Mouse (Mus musculus): Measurements from ENCODE around the gene Runx2. TPM values are rescaled to one million over a fixed set of nuclear protein-coding genes. Genes with fewer than 3 reads are reported as not detected.

Gene Runx2
- polyA plus RNA-seq, 1 experiment from 2014 or later, result 2.0 TPM

GRCm38 (mm10) chr17:44700326-44700725, 114.3 kb downstream of the Runx2 start:
- no peaks in the 10 kb centered on the region for H3K36me3 ChIP-seq (replicated peaks)
- H3K27me3 ChIP-seq (replicated peaks; ENCODE audit: low read depth, poor library complexity, severe bottlenecking), result no peaks in the 10 kb centered on the region
- H3K27ac ChIP-seq (replicated peaks), result no peak overlapping the region
- no peaks in the 10 kb centered on the region for H3K4me1 ChIP-seq
- DNase-seq (ENCODE audit: low spot score), result no peak
- no peaks in the 10 kb centered on the region for H3K9me3 ChIP-seq
- WGBS, result 85% methylated on average over 1 of the region's 1 CpGs
- no peak overlapping the region for H3K4me3 ChIP-seq

DNA sequence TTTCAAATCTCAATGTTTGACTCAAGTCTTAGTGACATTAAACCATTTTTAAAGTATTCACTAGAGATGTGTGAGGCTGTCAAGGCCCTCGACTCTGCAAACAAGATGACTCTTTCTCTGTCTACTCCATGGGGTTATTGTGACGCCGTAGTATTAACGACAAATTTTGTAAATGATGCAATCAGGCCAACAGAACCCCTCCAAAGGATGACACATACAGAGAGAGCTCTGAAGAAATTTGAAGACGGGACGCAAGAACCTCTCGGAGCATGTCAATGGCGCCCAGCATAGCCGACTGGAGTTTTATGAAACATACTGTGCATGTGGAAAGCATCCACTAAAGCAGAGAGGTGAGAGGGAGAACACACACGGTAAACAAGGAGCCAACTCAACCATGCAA, 117.5 kb downstream of the Runx2 start:
- H3K27me3 ChIP-seq (replicated peaks; ENCODE audit: low read depth, poor library complexity, severe bottlenecking), result no peaks in the 10 kb centered on the region
- H3K4me3 ChIP-seq, result no peak overlapping the region
- DNase-seq (ENCODE audit: low spot score), result no peak
- H3K36me3 ChIP-seq (replicated peaks), result no peaks in the 10 kb centered on the region
- WGBS, result 94% methylated on average over 10 of the region's 10 CpGs
- no peaks in the 10 kb centered on the region for H3K9me3 ChIP-seq
- no peak overlapping the region for H3K27ac ChIP-seq (replicated peaks)
- H3K4me1 ChIP-seq, result no peaks in the 10 kb centered on the region

DNA sequence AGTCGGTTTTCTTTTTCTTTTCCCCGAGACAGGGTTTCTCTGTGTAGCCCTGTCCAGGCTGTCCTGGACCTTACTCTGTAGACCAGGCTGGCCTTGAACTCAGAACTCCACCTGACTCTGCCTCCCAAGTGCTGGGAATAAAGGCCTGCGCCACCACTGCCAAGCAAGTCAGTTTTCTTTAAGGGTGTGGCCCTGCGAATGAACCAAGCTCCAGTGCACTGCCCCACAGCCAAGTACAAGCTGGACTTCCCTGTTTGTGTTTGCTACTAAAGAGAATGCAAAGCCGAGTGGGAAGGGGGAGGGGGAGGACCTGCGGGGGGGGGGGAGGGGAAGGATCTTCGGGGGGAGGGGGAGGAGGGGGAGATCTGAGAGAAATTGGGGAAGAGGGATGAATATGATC, 121.0 kb downstream of the Runx2 start:
- 80% methylated on average over 5 of the region's 7 CpGs for WGBS
- H3K4me3 ChIP-seq, result no peak overlapping the region
- no peaks in the 10 kb centered on the region for H3K9me3 ChIP-seq
- H3K36me3 ChIP-seq (replicated peaks), result no peaks in the 10 kb centered on the region
- no peaks in the 10 kb centered on the region for H3K27me3 ChIP-seq (replicated peaks; ENCODE audit: low read depth, poor library complexity, severe bottlenecking)
- H3K4me1 ChIP-seq, result no peaks in the 10 kb centered on the region
- no peak for DNase-seq (ENCODE audit: low spot score)
- H3K27ac ChIP-seq (replicated peaks), result no peak overlapping the region

DNA sequence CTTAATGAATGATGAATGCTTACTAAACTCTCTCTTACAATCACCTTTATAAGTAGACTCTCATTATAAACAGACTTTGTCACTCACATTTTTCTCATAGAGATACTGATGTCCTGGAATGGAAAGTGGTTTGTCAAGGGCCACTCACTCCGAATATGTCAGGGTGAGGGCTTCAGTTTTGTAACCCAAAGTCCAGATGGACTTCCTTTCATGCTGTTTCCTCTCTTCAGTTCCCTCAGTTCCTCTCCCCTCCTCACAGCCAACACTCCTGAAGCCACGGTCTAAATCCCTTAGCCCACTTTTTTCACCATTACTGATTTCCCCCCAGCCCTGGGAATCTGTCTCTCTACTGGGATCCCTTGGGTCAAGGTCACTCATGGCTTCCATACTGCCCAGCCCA, 123.1 kb downstream of the Runx2 start:
- Histone ChIP-seq H3K27ac (replicated peaks) (no peak overlapping the region), H3K36me3 (replicated peaks) (no peaks in the 10 kb centered on the region), H3K9me3 (no peaks in the 10 kb centered on the region), H3K4me3 (no peak overlapping the region), H3K4me1 (no peaks in the 10 kb centered on the region), H3K27me3 (replicated peaks; ENCODE audit: low read depth, poor library complexity, severe bottlenecking) (no peaks in the 10 kb centered on the region)
- DNase-seq (ENCODE audit: low spot score), result no peak
- WGBS, result 77% methylated on average over 2 of the region's 2 CpGs

- no peak for DNase-seq (ENCODE audit: low spot score)
- H3K27me3 ChIP-seq (replicated peaks; ENCODE audit: low read depth, poor library complexity, severe bottlenecking), result no peaks in the 10 kb centered on the region
- WGBS, result 86% methylated on average over 5 of the region's 5 CpGs
- peaks cover under 1% of the 10 kb centered on the region for H3K4me1 ChIP-seq
- H3K36me3 ChIP-seq (replicated peaks), result no peaks in the 10 kb centered on the region
- no peak overlapping the region for H3K4me3 ChIP-seq
- no peaks in the 10 kb centered on the region for H3K9me3 ChIP-seq
- H3K27ac ChIP-seq (replicated peaks), result no peak overlapping the region
Measured at GRCm38 (mm10) chr17:44690410-44691035, 124.1 kb downstream of the Runx2 start.

DNA sequence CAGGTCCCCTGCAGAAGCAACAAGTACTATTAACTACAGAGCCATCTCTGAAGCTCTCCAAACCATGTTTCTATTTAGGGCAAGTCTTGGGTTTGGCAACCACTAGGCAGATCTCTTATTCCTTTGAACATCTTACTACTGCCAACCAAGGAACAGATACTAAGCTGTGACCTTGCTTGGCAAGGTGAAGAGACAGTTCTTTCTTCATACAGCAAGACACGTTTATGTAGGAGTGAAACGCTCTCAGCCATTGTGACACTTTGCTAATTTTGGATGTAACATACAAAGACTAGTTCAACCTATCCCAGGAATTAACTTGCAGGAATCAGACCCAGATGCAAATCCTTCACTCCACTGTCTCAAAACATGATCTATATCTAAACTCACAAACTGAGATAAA, 126.3 kb downstream of the Runx2 start:
- peaks cover 4% of the 10 kb centered on the region for H3K4me1 ChIP-seq
- 86% methylated on average over 2 of the region's 2 CpGs for WGBS
- no peak overlapping the region for H3K4me3 ChIP-seq
- no peaks in the 10 kb centered on the region for H3K27me3 ChIP-seq (replicated peaks; ENCODE audit: low read depth, poor library complexity, severe bottlenecking)
- no peak for DNase-seq (ENCODE audit: low spot score)
- no peak overlapping the region for H3K27ac ChIP-seq (replicated peaks)
- H3K36me3 ChIP-seq (replicated peaks), result no peaks in the 10 kb centered on the region
- no peaks in the 10 kb centered on the region for H3K9me3 ChIP-seq

- Histone ChIP-seq H3K9me3 (no peaks in the 10 kb centered on the region), H3K36me3 (replicated peaks) (no peaks in the 10 kb centered on the region), H3K4me1 (peaks cover 9% of the 10 kb centered on the region), H3K27me3 (replicated peaks; ENCODE audit: low read depth, poor library complexity, severe bottlenecking) (no peaks in the 10 kb centered on the region), H3K4me3 (no peak overlapping the region), H3K27ac (replicated peaks) (no peak overlapping the region)
- 56% methylated on average over 7 of the region's 7 CpGs for WGBS
- DNase-seq (ENCODE audit: low spot score), result no peak
Measured at GRCm38 (mm10) chr17:44685514-44685913, 129.1 kb downstream of the Runx2 start.

DNA sequence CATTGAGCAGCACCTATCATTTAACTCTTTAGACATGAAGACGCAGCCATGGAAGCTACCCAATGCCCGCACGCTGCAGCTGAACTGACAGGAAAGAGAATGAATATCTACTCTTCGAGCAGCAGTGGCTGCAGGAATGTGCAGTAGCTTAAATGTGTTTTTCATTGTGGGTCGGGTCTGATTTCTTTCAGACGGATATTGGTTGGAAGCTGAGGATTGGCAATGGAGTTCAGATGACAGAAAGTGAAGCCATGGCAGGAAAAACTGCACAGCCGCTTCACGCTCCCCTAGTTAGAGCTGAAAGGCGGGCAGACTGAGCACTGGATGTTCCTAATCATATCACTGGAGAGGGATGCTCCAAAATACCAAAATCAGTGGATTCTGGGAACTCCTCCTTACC, 131.6 kb downstream of the Runx2 start:
- peaks cover 5% of the 10 kb centered on the region; the same call in 1 of the 2 replicates for H3K36me3 ChIP-seq (replicated peaks)
- WGBS, result 67% methylated on average over 9 of the region's 9 CpGs
- DNase-seq (ENCODE audit: low spot score), result peak; percentile 34
- H3K4me1 ChIP-seq, result peaks cover 9% of the 10 kb centered on the region
- no peak overlapping the region for H3K4me3 ChIP-seq
- H3K27me3 ChIP-seq (replicated peaks; ENCODE audit: low read depth, poor library complexity, severe bottlenecking), result no peaks in the 10 kb centered on the region
- H3K27ac ChIP-seq (replicated peaks), result peak overlapping the region; percentile 42; the same call in 1 of the 2 replicates
- peaks cover 9% of the 10 kb centered on the region; the same call in 1 of the 2 replicates for H3K9me3 ChIP-seq

GRCm38 (mm10) chr17:44677782-44678181, 136.8 kb downstream of the Runx2 start:
- Histone ChIP-seq H3K27ac (replicated peaks) (no peak overlapping the region), H3K27me3 (replicated peaks; ENCODE audit: low read depth, poor library complexity, severe bottlenecking) (no peaks in the 10 kb centered on the region), H3K4me1 (0 out of 2 replicates have a peak, but pooled peaks cover 7% of the 10 kb centered on the region), H3K36me3 (replicated peaks) (peaks cover 5% of the 10 kb centered on the region; the same call in 1 of the 2 replicates), H3K4me3 (no peak overlapping the region), H3K9me3 (peaks cover 9% of the 10 kb centered on the region; the same call in 1 of the 2 replicates)
- DNase-seq (ENCODE audit: low spot score), result peak; percentile 17
- WGBS, result 75% methylated on average over 7 of the region's 7 CpGs

- H3K27me3 ChIP-seq (replicated peaks; ENCODE audit: low read depth, poor library complexity, severe bottlenecking), result no peaks in the 10 kb centered on the region
- H3K9me3 ChIP-seq, result no peaks in the 10 kb centered on the region
- no peak overlapping the region for H3K27ac ChIP-seq (replicated peaks)
- peaks cover 14% of the 10 kb centered on the region; the same call in 1 of the 2 replicates for H3K4me1 ChIP-seq
- 70% methylated on average over 7 of the region's 7 CpGs for WGBS
- no peak for DNase-seq (ENCODE audit: low spot score)
- H3K4me3 ChIP-seq, result no peak overlapping the region
- no peaks in the 10 kb centered on the region for H3K36me3 ChIP-seq (replicated peaks)
Measured at GRCm38 (mm10) chr17:44672806-44673205, 141.8 kb downstream of the Runx2 start.

DNA sequence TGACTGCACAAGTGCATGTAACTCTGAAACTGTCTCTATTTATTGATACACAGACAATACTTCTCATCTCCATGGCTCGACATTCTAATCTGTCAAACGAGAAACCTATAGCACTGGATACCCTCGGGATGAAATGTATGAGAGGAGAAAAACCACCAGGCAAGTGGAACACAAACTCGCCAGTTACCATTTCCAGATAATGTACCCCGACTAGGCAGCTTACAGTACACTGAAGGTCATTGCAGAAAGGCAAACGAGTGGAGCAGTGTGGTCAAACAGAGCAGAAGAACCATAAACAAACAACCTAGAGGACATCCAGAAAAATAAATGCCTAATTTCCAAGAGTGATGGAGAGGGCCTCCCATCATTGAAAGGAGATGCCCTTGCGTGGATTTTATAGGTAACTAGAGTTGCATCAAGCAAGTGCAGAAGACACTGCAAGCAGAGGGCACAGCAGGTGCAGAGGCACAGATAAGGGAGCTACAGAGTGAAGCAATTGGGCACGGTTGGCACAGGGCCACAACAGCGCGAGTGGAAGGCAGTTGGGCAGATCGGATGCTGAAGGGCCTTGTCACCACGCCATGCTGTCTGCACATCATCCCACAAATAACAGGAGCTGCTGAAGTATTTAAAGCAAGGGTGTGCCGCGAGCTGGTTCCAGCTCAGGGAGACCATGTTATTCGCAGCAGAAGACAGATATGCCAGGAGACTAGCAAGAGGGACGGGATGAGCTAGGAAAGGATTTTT, 142.5 kb downstream of the Runx2 start:
- H3K36me3 ChIP-seq (replicated peaks), result no peaks in the 10 kb centered on the region
- H3K9me3 ChIP-seq, result no peaks in the 10 kb centered on the region
- no peak overlapping the region for H3K4me3 ChIP-seq
- H3K27me3 ChIP-seq (replicated peaks; ENCODE audit: low read depth, poor library complexity, severe bottlenecking), result no peaks in the 10 kb centered on the region
- DNase-seq (ENCODE audit: low spot score), result no peak
- no peak overlapping the region for H3K27ac ChIP-seq (replicated peaks)
- 92% methylated on average over 16 of the region's 16 CpGs for WGBS
- H3K4me1 ChIP-seq, result peaks cover 12% of the 10 kb centered on the region; the same call in 1 of the 2 replicates

- no peak for DNase-seq (ENCODE audit: low spot score)
- 54% methylated on average over 11 of the region's 11 CpGs for WGBS
- no peaks in the 10 kb centered on the region for H3K9me3 ChIP-seq
- H3K27ac ChIP-seq (replicated peaks), result no peak overlapping the region
- H3K36me3 ChIP-seq (replicated peaks), result no peaks in the 10 kb centered on the region
- H3K4me3 ChIP-seq, result no peak overlapping the region
- H3K4me1 ChIP-seq, result peaks cover 9% of the 10 kb centered on the region; the same call in 1 of the 2 replicates
- no peaks in the 10 kb centered on the region for H3K27me3 ChIP-seq (replicated peaks; ENCODE audit: low read depth, poor library complexity, severe bottlenecking)
Measured at GRCm38 (mm10) chr17:44669985-44670384, 144.6 kb downstream of the Runx2 start.

DNA sequence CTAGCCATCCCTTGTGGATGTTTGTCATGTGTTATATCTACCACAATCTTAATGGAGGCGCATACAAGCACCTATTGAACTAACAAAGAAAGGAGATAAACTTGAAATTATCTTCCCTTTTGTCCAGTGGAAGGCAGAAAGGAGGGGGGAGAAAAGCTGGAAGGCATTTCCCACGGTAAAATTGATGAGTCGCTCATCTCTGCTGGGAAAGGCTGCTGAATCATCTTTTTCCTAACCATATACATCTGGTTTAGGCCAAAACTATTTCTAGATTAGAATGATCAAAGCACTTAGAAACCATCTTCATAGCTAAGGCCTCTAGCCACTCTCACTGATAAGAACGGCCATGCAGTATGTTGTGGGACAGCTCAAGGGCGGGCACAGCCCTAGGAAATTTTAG, 147.3 kb downstream of the Runx2 start:
- peaks cover 9% of the 10 kb centered on the region; the same call in 1 of the 2 replicates for H3K4me1 ChIP-seq
- H3K36me3 ChIP-seq (replicated peaks), result no peaks in the 10 kb centered on the region
- H3K27ac ChIP-seq (replicated peaks), result no peak overlapping the region
- no peak for DNase-seq (ENCODE audit: low spot score)
- no peaks in the 10 kb centered on the region for H3K27me3 ChIP-seq (replicated peaks; ENCODE audit: low read depth, poor library complexity, severe bottlenecking)
- H3K4me3 ChIP-seq, result no peak overlapping the region
- WGBS, result 86% methylated on average over 5 of the region's 5 CpGs
- no peaks in the 10 kb centered on the region for H3K9me3 ChIP-seq

All from embryonic facial prominence, embryonic 10.5 days (tissue).